Mouse (Mus musculus) olfactory bulb, adult 2 months (tissue): Measurements from ENCODE around the gene Atp11b. TPM values are rescaled to one million over a fixed set of nuclear protein-coding genes. Genes with fewer than 3 reads are reported as not detected.

Experiments used
- H3K27ac ChIP-seq: fragments of 200-500 bp; 2 replicates; pipeline ENCODE4 v1.5.1; 2012; ENCODE audit warnings: low read depth, low read length; ENCODE audit not compliant: insufficient read depth
- H3K4me1 ChIP-seq: fragments of 200-500 bp; 2 replicates; pipeline ENCODE4 v1.6.1; 2012; ENCODE audit warnings: low read length; ENCODE audit not compliant: control insufficient read depth, insufficient read depth
- H3K4me3 ChIP-seq: fragments of 200-500 bp; 2 replicates; pipeline ENCODE4 v1.5.1; 2012; ENCODE audit warnings: mild to moderate bottlenecking, low read depth, low read length, moderate library complexity; ENCODE audit not compliant: insufficient read depth
- CTCF ChIP-seq: fragments of 200-500 bp; IDR thresholded peaks from 2 replicates; pipeline ENCODE4 v1.5.1; 2012; ENCODE audit warnings: low read depth, mild to moderate bottlenecking, low read length, moderate library complexity; ENCODE audit not compliant: insufficient read depth
- POLR2A ChIP-seq: fragments of 200-500 bp; IDR thresholded peaks from 2 replicates; pipeline ENCODE4 v1.6.1; 2012; ENCODE audit warnings: mild to moderate bottlenecking, low read depth, low read length, moderate library complexity; ENCODE audit not compliant: insufficient read depth
- WGBS: fragments of 180-500 bp; shearing (Covaris S2); methylation state at CpG from one replicate; pipeline ENCODE4 v1.1.7; 2018; 5-methylcytosine and 5-hydroxymethylcytosine counted together
- polyA plus RNA-seq: library from polyadenylated mRNA; stranded (reverse); fragments of >200 nt; gene quantifications from 2 replicates; pipeline ENCODE4 v1.2.4, GENCODE M21; 2012; ENCODE audit warnings: low replicate concordance; ENCODE audit not compliant: missing spikeins, insufficient read depth, insufficient read length

Atp11b gene
- polyA plus RNA-seq, 1 experiment = not detected

- H3K4me1 ChIP-seq = no peaks in the 10 kb centered on the region
- H3K4me3 ChIP-seq = no peak overlapping the region
- no peak overlapping the region for H3K27ac ChIP-seq
- WGBS = 96% methylated on average over 4 of the region's 4 CpGs
- TF ChIP-seq CTCF (no peak), POLR2A (no peak)
Measured at GRCm38 (mm10) chr3:35891123-35891522, 137.2 kb downstream of the Atp11b start.

- Histone ChIP-seq H3K4me3 (no peak overlapping the region), H3K27ac (no peak overlapping the region), H3K4me1 (no peaks in the 10 kb centered on the region)
- 87% methylated on average over 5 of the region's 5 CpGs for WGBS
- TF ChIP-seq CTCF (no peak), POLR2A (no peak)
Measured at GRCm38 (mm10) chr3:35893156-35893555, 139.2 kb downstream of the Atp11b start.

- no peaks in the 10 kb centered on the region for H3K4me1 ChIP-seq
- no peak overlapping the region for H3K4me3 ChIP-seq
- 95% methylated on average over 2 of the region's 2 CpGs for WGBS
- H3K27ac ChIP-seq = no peak overlapping the region
- TF ChIP-seq POLR2A = no peak
- no peak for TF ChIP-seq CTCF
Measured at GRCm38 (mm10) chr3:35897900-35898299, 144.0 kb downstream of the Atp11b start.

GRCm38 (mm10) chr3:35899109-35899508 lies 145.2 kb downstream of the Atp11b start:
- TF ChIP-seq POLR2A (no peak), CTCF (no peak)
- 97% methylated on average over 3 of the region's 3 CpGs for WGBS
- H3K27ac ChIP-seq = no peak overlapping the region
- no peaks in the 10 kb centered on the region for H3K4me1 ChIP-seq
- H3K4me3 ChIP-seq = no peak overlapping the region

GRCm38 (mm10) chr3:35900555-35901204 lies 146.8 kb downstream of the Atp11b start:
- Histone ChIP-seq H3K4me3 (no peak overlapping the region), H3K4me1 (no peaks in the 10 kb centered on the region), H3K27ac (no peak overlapping the region)
- TF ChIP-seq POLR2A (no peak), CTCF (no peak)
- 92% methylated on average over 5 of the region's 5 CpGs for WGBS

Other genes starting within 250 kb of the Atp11b start
- not detected in 2 replicates for gene Dcun1d1, start 183.3 kb downstream of the Atp11b start, polyA plus RNA-seq
- gene Mccc1, start 246.6 kb downstream of the Atp11b start, polyA plus RNA-seq = 395 TPM in 1 of 2 replicates, not detected in the other